Mouse (Mus musculus) forebrain, postnatal 0 days (tissue): ENCODE results near the gene Cdc40. TPM values are rescaled to one million over a fixed set of nuclear protein-coding genes. Genes with fewer than 3 reads are reported as not detected.

Experiments
- ATAC-seq: fragments of 200-750 bp; cut with Nextera tagmentation; 2 replicates; pipeline ENCODE4 v1.8.0; 2017; ENCODE audit warnings: mild to moderate bottlenecking, moderate library complexity
- DNase-seq: peaks from one replicate; pipeline ENCODE4 v3.0.0-alpha.2; 2015
- H3K27ac ChIP-seq: fragments of 300-500 bp; sonication (generic); 2 replicates; pipeline ENCODE4 v1.5.1; 2014; ENCODE audit warnings: low read depth, mild to moderate bottlenecking, antibody characterized with exemption, low read length, moderate library complexity, mixed read lengths
- H3K27me3 ChIP-seq: fragments of 300-500 bp; sonication (generic); 2 replicates; pipeline ENCODE4 v1.6.1; 2014; ENCODE audit warnings: mild to moderate bottlenecking, low read length, mixed read lengths; ENCODE audit not compliant: insufficient read depth
- H3K36me3 ChIP-seq: fragments of 300-500 bp; sonication (generic); 2 replicates; pipeline ENCODE4 v1.6.1; 2014; ENCODE audit warnings: mild to moderate bottlenecking, moderate library complexity; ENCODE audit not compliant: insufficient read depth
- H3K4me1 ChIP-seq: fragments of 300-500 bp; sonication (generic); 2 replicates; pipeline ENCODE4 v1.6.1; 2014; ENCODE audit warnings: antibody characterized with exemption; ENCODE audit not compliant: insufficient read depth
- H3K4me2 ChIP-seq: fragments of 300-500 bp; sonication (generic); 2 replicates; pipeline ENCODE4 v1.6.1; 2014; ENCODE audit warnings: low read depth, mild to moderate bottlenecking, moderate library complexity
- H3K4me3 ChIP-seq: fragments of 300-500 bp; sonication (generic); 2 replicates; pipeline ENCODE4 v1.5.1; 2014; ENCODE audit warnings: low read depth, low read length, mixed read lengths
- H3K9ac ChIP-seq: fragments of 300-500 bp; sonication (generic); 2 replicates; pipeline ENCODE4 v1.6.1; 2014; ENCODE audit warnings: mild to moderate bottlenecking
- H3K9me3 ChIP-seq: fragments of 300-500 bp; sonication (generic); 2 replicates; pipeline ENCODE4 v1.6.1; 2016; ENCODE audit warnings: low read length
- CTCF ChIP-seq: sonication (generic); IDR thresholded peaks from 2 replicates; pipeline ENCODE4 v1.5.1; 2016; ENCODE audit warnings: antibody characterized with exemption, control low read depth, low read depth
- WGBS: fragments of 180-500 bp; shearing (Covaris S2); extraction: QIAGEN DNeasy Blood & Tissue Kit; methylation state at CpG from one replicate; pipeline ENCODE4 v1.1.7; 2014; 5-methylcytosine and 5-hydroxymethylcytosine counted together
- polyA plus RNA-seq: library from polyadenylated mRNA; unstranded; fragments of >200 nt; fragmentation: Nextera tagmentation; extraction: Ambion mirVana; gene quantifications from 2 replicates; pipeline ENCODE4 v1.2.1, GENCODE M21; 2015
- total RNA-seq: library from RNA; depleted of rRNA; stranded (reverse); fragments of >200 nt; gene quantifications from 2 replicates; pipeline ENCODE4 v1.2.3, GENCODE M21; 2014

The Cdc40 gene
- total and polyA plus RNA-seq, 2 experiments from 2014 or later, result 15.5 to 26.5 TPM

DNA sequence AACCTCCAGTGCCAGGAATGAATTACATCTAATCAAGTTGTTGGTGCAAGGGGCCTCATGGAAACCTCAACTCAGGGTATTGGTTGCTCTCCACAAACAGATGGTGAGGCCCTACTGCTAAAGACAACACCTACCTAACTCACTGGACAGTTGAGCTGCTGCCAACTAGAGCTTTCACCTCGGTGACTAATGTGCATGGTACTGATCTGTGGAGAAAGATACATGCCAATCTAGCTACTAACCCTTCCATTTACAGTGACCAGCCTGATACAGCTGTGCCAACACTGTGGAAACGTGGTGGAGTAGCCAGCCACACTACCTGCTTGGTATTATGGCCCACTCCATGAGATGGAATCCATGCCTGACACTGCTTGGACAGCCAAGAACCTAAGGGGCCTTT lies 11.1 kb downstream of the Cdc40 start:
- H3K27me3 ChIP-seq, result no peaks in the 10 kb centered on the region
- 0 out of 2 replicates have a peak, but pooled peaks cover 9% of the 10 kb centered on the region for H3K36me3 ChIP-seq
- TF ChIP-seq CTCF, result no peak
- no peak overlapping the region for H3K4me2 ChIP-seq
- H3K4me1 ChIP-seq, result no peaks in the 10 kb centered on the region
- 75% methylated on average over 2 of the region's 2 CpGs for WGBS
- H3K9ac ChIP-seq, result no peak overlapping the region
- no peak overlapping the region for H3K27ac ChIP-seq
- H3K4me3 ChIP-seq, result no peak overlapping the region
- DNase-seq (no peak), ATAC-seq (no peak)
- H3K9me3 ChIP-seq, result no peaks in the 10 kb centered on the region

DNA sequence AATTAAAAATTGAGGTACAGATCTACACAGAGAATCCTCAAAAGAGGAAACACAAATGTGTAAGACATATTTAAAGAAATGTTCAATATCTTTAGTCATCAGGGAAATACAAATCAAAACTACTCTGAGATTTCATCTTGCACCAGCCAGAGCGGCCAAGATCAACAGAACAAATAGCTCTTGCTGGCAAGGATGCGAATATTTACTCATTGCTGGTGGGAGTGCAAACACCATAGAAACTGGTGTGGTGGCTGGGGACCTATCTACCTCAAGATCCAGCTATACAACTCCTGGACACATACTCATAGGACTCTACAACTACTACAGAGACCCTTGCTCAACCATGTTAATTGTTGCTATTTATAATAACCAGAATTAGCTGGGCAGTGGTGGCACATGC lies 11.8 kb downstream of the Cdc40 start:
- H3K4me1 ChIP-seq, result no peaks in the 10 kb centered on the region
- H3K4me3 ChIP-seq, result no peak overlapping the region
- H3K36me3 ChIP-seq, result peaks cover 9% of the 10 kb centered on the region; the same call in 1 of the 2 replicates
- DNase-seq, result no peak
- no peak overlapping the region for H3K9ac ChIP-seq
- no peaks in the 10 kb centered on the region for H3K9me3 ChIP-seq
- no peak for TF ChIP-seq CTCF
- no peak overlapping the region for H3K27ac ChIP-seq
- WGBS, result 91% methylated on average over 2 of the region's 2 CpGs
- ATAC-seq, result no peak
- H3K4me2 ChIP-seq, result no peak overlapping the region
- H3K27me3 ChIP-seq, result no peaks in the 10 kb centered on the region

DNA sequence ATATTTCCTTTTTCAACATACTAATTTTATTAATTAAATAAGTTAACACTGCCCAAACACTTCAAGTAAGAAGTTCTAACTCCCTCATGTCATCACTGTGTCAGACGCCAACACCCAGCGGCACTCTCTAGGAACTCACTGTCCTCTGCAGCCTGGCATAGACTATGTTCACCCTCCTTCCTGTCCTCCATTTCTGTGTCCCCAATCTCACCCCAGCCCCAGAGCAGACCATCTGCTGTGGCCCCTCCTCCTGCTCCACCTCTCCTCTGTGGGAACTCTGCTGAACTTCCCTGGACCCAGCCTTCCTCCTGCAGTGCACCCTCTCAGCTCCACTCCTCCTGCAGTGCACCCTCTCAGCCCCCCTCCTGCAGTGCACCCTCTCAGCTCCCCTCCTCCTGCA lies 15.0 kb downstream of the Cdc40 start:
- Histone ChIP-seq H3K36me3 (peaks cover 4% of the 10 kb centered on the region; the same call in 1 of the 2 replicates), H3K4me1 (no peaks in the 10 kb centered on the region), H3K4me3 (no peak overlapping the region), H3K9ac (no peak overlapping the region), H3K27me3 (no peaks in the 10 kb centered on the region), H3K9me3 (peaks cover 5% of the 10 kb centered on the region; the same call in 1 of the 2 replicates), H3K4me2 (no peak overlapping the region), H3K27ac (no peak overlapping the region)
- TF ChIP-seq CTCF, result no peak
- 98% methylated on average over 2 of the region's 2 CpGs for WGBS
- DNase-seq, result no peak
- ATAC-seq, result no peak

DNA sequence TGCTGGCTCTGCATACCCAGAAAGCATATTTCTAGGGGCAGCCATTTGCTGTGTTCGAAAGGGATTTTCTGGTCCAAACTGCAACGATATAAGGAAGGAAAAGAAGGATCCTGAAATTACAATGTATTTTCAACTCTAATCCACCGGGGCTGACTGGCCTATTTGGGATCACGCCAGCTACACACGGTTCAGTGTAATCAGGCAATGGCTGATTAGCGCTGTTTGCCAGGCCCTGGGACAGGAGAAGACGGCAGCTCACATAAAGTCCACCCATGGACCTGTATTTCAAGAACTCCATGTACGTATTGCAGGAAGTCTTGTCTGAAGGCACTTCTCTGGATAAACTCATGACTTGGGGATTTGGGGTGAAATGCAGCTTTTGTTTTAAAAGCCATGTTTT lies 25.5 kb downstream of the Cdc40 start:
- Histone ChIP-seq H3K9ac (no peak overlapping the region), H3K27ac (no peak overlapping the region), H3K9me3 (no peaks in the 10 kb centered on the region), H3K4me2 (no peak overlapping the region), H3K4me3 (no peak overlapping the region), H3K27me3 (no peaks in the 10 kb centered on the region), H3K36me3 (0 out of 2 replicates have a peak, but pooled peaks cover 3% of the 10 kb centered on the region), H3K4me1 (no peaks in the 10 kb centered on the region)
- DNase-seq (no peak), ATAC-seq (no peak)
- no peak for TF ChIP-seq CTCF
- WGBS, result 33% methylated on average over 8 of the region's 8 CpGs

DNA sequence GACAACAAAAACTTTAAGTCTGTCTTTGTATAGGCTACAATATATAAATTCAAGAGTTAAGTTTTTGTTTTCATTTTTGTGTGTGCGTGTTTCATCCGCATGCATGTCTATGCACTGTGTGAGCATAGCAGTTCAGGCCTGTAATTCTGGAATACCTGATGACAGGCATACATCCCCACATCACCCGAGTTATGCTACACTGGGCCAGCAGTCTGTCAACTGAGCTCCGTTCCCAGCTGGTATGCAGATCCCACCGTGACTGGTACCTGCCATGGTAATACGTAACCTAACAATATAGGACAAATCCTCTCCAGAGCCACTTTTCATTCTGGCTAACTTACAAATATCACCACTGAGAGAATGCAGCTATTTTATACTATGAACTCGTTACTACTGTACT lies 26.4 kb downstream of the Cdc40 start:
- 77% methylated on average over 7 of the region's 7 CpGs for WGBS
- no peak for TF ChIP-seq CTCF
- Histone ChIP-seq H3K4me3 (no peak overlapping the region), H3K36me3 (0 out of 2 replicates have a peak, but pooled peaks cover 3% of the 10 kb centered on the region), H3K9ac (no peak overlapping the region), H3K4me1 (no peaks in the 10 kb centered on the region), H3K9me3 (no peaks in the 10 kb centered on the region), H3K27me3 (no peaks in the 10 kb centered on the region), H3K27ac (no peak overlapping the region), H3K4me2 (no peak overlapping the region)
- DNase-seq (no peak), ATAC-seq (no peak)

DNA sequence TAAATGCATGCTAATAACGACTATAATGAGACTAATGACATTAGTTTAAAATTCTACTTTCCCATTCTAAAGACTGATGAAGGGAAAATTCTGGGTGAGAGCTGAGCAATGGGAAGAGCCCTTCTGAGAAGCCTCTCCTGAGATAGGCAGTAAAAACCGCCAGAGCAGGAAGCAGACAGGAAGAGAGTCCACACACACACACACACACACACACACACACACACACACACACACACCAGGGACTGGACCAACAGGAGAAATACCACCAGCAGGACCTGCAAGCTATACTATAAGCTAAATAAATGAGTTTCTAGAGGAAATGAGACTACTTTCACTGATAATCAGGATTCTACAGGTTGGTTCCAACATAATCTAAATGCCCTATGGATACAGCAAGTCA lies 27.5 kb downstream of the Cdc40 start:
- 69% methylated on average over 2 of the region's 2 CpGs for WGBS
- ATAC-seq, result no peak

DNA sequence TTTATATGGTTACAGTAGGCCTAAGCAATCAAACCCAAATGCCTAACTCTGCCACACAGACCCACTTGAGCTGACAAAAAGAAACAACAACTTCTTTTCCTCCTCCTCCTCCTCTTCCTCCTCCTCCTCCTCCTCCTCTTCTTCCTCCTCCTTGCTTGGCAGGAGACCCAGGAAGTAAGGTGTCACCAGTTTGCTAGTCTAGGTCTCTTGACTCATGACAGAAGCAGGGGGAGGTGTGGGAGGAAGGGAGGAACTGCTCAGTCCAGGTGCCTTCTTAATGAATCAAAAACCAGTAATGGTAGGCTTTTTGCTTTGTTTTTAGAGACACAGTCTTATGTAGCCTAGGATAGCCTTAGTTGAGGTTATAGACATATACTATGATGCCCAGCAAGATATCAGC lies 32.0 kb downstream of the Cdc40 start:
- no peak for TF ChIP-seq CTCF
- no peak for ATAC-seq

More for the DNA sequence above, 27.5 kb downstream of the Cdc40 start:
- no peak overlapping the region for H3K9ac ChIP-seq
- H3K27ac ChIP-seq, result no peak overlapping the region
- no peak overlapping the region for H3K4me3 ChIP-seq
- no peak overlapping the region for H3K4me2 ChIP-seq
- no peak for TF ChIP-seq CTCF
- H3K4me1 ChIP-seq, result no peaks in the 10 kb centered on the region
- H3K9me3 ChIP-seq, result no peaks in the 10 kb centered on the region
- no peaks in the 10 kb centered on the region for H3K27me3 ChIP-seq
- DNase-seq, result no peak
- 0 out of 2 replicates have a peak, but pooled peaks cover 3% of the 10 kb centered on the region for H3K36me3 ChIP-seq

More for the DNA sequence above, 32.0 kb downstream of the Cdc40 start:
- H3K9ac ChIP-seq, result no peak overlapping the region
- no peak for DNase-seq
- H3K27me3 ChIP-seq, result no peaks in the 10 kb centered on the region
- H3K4me1 ChIP-seq, result no peaks in the 10 kb centered on the region
- H3K36me3 ChIP-seq, result peaks cover 17% of the 10 kb centered on the region
- no peak overlapping the region for H3K4me2 ChIP-seq
- no peak overlapping the region for H3K27ac ChIP-seq
- no peaks in the 10 kb centered on the region for H3K9me3 ChIP-seq
- H3K4me3 ChIP-seq, result no peak overlapping the region
